Mouse (Mus musculus) urinary bladder, postnatal 36 days (tissue): ENCODE data around the gene Tmem59l.

Source experiments
- DNase-seq, 2 experiments: peaks; one replicate each; pipeline ENCODE4 v3.0.0; 2022; ENCODE audit warnings: low spot score in 2 of 2, mixed read lengths in 1 of 2

Gene Tmem59l

GRCm38 (mm10) chr8:70488931-70489470 is 1.8 kb upstream of the Tmem59l start:
- DNase-seq: no peak

DNA sequence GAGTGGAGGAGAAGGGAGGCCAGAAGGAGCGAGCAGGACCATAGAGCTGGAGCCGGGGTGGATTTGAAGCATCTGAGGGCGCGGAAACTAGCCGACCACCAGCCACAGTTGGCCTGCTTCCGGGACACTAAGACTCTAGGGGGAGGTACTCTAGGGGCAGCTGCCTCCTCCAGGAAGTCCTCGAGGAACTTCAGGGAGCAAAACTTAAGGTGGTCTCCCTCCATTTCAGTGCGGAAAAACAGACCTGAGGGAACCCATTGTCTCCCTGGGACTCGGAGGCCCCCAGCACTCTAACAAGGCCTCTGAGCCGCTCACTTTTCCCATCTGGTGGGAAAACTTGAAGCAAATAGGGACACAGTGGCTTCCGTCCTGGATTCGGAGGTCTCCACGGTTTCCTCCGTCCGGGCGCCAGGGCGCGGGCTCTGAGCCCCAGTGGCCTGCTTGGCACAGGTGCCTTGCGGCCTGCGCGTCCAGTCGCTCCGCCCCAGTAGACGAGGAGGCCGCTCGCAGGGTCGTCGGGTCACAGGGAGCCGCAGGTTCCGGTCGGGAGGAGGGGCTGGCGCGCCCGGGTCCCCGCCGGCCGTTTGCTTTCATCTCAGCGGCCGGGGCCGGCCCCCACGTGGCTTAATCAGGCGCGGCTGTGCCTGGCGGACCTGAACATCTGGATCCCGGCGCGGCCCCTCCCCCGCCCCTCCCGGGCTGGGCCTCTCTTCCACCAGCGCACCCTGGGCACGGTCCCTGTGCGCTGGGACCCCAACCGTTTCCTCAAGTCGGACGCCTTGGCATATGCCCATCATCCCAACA is 1.0 kb upstream of the Tmem59l start:
- DNase-seq: no peak

DNA sequence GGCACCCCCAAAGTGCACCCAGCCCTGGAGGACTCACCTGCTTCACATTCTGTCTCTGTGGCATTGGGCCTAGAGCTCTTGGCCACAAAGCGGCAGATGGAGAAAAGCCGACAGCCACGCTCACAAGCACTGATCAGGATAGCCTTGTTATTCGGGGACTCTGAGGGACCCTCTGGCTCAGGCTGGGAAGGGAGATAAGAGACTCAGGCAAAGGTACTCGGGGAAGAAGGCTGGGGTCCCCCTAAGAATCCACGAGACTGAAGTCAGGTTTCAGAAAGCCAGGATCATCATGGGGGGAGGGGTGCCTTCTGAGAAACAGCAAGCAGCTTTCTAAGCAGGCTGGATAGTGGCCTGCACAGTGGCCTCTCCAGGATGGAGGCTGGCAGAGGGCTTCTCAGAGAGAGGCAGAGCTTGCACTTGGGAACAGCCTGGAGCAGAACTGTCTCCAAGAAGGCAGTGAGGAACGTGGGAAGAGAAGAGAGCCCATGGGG is 922 bp downstream of the Tmem59l start:
- DNase-seq: no peak

- DNase-seq: no peak
Observed at GRCm38 (mm10) chr8:70482943-70483342, 4.2 kb downstream of the Tmem59l start.

DNA sequence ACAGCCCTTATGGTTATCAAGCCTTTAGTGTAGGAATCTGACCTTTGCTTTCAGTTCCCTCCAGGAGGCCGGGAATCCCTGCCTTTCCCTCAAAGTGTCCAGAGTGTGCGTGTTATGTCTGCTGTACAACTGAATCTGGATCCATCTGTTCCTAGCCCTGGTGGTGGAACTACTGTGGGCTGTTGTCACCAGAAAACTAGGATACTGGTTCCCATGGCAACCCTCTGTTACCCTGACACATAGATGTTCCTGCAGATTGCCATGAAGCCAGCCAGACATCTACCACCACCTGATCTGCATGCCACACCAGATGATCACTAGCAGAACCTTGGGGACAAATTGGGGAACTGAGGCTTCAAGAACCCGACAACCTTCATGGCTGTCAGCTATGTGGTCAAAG is 5.2 kb downstream of the Tmem59l start:
- DNase-seq: no peak

- DNase-seq: no peak
Observed at GRCm38 (mm10) chr8:70477269-70477982, 9.7 kb downstream of the Tmem59l start.

GRCm38 (mm10) chr8:70476333-70477268 is 10.6 kb downstream of the Tmem59l start, which contains the start of gene Klhl26:
Klhl26 (minus strand) TSS chr8:70476968.
- DNase-seq: peak; percentile 95 to 96

DNA sequence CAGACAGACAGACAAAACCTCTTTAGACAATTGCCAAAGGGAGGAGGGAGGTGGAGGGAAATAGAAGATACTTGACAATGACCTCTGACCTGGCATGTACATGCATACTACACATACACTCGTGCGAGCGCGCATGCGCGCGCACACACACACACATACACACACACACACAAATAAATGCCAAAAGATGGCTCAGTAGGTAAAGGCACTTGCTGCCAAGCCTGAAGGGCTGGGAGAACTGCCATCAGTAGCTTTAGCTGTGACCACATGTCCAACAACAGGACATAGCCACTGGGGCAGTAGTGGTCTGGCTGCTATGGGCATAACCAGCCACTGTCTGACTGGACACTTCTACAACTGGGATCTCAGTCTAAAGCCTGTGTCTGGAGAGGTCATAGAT is 15.3 kb downstream of the Tmem59l start:
- DNase-seq: no peak

DNA sequence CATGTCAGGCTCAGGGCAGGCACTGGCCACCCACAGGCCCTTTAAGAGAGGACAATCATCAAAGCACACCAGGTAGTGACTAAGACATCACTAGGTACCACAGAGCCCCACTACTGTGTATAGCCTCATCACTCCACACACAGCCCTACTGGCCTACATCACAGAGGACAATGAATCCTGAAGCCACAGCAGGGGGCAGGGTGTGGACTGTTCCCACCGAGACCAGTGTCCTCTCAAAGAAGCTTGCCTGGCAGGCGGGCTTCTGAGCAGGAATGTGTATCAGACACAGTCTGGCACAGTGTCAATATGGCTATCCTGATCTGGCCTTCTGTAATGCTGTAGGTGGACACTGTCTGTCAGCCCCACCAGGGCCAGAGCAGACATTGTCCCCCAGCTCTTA is 17.2 kb downstream of the Tmem59l start:
- DNase-seq: no peak

DNA sequence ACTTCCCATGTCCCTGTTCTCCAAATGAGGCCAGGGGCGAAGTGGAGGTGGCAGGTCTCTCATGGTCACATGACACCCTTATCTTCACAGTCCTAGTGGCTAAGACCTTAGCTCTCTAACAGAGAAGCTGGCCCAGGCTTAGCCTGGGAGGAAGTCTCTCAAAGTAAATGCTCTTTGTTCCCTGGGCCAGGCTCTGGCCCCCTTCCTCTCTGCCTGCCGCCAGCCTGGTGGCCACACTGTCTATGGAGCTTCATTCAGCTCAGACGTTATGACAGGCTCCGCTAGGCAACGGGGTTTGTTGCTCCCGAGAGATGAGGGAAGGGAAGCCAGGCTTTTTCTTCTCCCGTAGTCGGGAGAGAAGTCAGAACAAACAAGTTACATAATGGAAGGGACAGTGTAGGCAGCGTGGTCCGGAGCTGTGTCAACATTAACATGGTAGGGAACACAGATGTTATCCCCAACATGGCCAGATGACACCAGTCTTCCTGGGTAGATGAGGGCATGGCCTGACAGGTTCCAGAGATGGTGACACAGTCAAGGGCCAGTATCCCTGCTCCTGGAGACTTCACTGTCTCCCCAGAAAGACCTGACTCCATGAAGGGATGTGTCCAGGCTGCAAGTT is 17.8 kb downstream of the Tmem59l start:
- no peak for DNase-seq

DNA sequence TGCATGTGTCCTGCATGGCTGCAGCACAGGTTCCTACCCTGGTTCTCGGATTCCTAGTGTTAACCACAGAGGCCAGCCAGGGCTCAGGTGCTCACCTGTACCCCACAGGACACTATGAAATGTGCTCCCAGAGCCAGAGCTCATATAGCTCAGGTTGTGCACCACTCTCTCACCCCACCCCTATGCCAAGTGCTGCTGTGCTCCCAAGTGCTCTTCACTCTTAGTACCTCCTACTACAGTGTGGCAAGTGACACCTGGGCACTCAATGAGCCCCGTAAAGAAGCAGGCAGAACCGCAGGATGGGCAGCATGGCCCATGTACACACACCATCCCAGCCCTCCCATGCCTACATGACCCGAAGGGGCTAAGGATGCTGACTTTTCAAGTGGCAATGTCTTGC is 18.4 kb downstream of the Tmem59l start:
- no peak for DNase-seq

- no peak for DNase-seq
Observed at GRCm38 (mm10) chr8:70467907-70468306, 19.3 kb downstream of the Tmem59l start.

GRCm38 (mm10) chr8:70467229-70467725 is 19.9 kb downstream of the Tmem59l start:
- DNase-seq: no peak

DNA sequence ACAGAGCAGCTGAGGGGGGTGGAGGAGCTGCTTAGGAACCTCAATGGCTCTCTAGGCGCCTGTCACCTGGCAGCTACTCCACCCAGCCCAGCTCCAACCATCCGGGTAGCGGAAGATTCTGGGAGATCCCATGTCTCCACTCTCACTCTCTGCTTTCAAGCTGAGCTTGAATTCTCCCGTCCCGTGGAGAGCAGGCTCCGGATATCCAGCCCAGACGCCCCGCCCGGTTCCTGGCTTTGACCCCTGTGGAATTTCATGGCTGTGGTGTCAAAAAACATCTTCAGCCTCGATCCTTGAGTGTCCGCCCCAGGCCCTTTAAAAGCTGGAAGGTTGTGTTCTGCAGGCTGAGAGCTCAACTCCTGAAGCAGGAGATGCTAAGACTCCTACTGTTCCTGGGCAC is 20.4 kb downstream of the Tmem59l start:
- DNase-seq: peak in 1 of 2 experiments; percentile 40

- DNase-seq: no peak
Observed at GRCm38 (mm10) chr8:70466305-70466704, 20.9 kb downstream of the Tmem59l start.

DNA sequence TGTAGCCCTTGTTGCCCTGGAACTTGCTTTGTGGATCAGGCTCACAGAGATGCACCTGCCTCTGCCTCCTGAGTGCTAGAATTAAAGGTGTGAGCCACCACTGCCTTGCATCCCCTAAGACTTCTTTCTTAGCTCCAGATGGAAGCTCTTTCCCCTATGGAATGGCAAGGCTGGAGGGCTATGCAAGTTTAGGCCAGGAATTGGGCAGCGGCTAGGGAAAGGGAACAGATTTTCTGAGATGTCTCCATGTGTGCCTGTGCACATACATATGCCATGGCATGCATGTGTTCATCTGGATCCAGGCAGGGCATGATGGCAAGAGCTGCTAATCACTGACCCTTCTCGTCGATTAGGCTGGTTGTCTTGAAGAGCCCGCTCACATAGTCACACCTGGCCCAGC is 21.5 kb downstream of the Tmem59l start:
- no peak for DNase-seq

GRCm38 (mm10) chr8:70464162-70464561 is 23.0 kb downstream of the Tmem59l start:
- no peak for DNase-seq

GRCm38 (mm10) chr8:70463306-70463705 is 23.9 kb downstream of the Tmem59l start:
- peak in 1 of 2 experiments; percentile 58 for DNase-seq

DNA sequence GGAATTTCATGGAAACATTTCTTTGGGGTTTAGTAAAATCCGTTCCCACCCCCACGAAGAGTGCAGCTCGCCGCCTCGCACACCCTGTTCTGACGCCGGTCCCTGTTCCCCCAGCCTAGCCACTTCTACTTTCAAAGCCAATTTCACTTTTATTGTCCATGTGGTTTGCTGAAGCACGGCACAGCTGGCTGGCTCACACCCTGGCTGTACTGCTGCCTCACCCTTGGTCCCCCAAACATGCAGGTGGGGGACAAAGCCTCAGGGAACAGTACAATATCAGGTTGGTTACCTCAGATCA is 24.7 kb downstream of the Tmem59l start:
- DNase-seq: no peak

- no peak for DNase-seq
Observed at GRCm38 (mm10) chr8:70461765-70462515, 25.2 kb downstream of the Tmem59l start.
